Mouse (Mus musculus): ENCODE results near the gene Jpt1. TPM values are rescaled to one million over a fixed set of nuclear protein-coding genes. Genes with fewer than 3 reads are reported as not detected.
"Not testable (repeated sequence)": the region's sequence is repeated elsewhere in the genome, so short reads cannot be mapped to it uniquely, and the experiment has no call there.

Jpt1 gene
- 100 to 1,000 TPM; 125 to 152 (median 137) TPM for total RNA-seq (2022)

- DNase-seq (ENCODE audit: low spot score in 2 of 2) = peak; percentile 95 to 97
Measured at GRCm38 (mm10) chr11:115514238-115514663, at the start of gene Jpt1. TSS of gene Jpt1 (minus strand) at chr11:115514387.

- no peak for DNase-seq (ENCODE audit: low spot score in 2 of 2)
Measured at GRCm38 (mm10) chr11:115563406-115563805, 49.2 kb upstream of the Jpt1 start.

- DNase-seq (ENCODE audit: low spot score in 2 of 2) = no peak
Measured at GRCm38 (mm10) chr11:115555717-115556116, 41.5 kb upstream of the Jpt1 start.

- DNase-seq (ENCODE audit: low spot score in 2 of 2) = no peak
Measured at GRCm38 (mm10) chr11:115552783-115553182, 38.6 kb upstream of the Jpt1 start.

- DNase-seq (ENCODE audit: low spot score in 2 of 2) = no peak
Measured at GRCm38 (mm10) chr11:115543571-115543970, 29.4 kb upstream of the Jpt1 start.

GRCm38 (mm10) chr11:115538045-115538444 lies 23.9 kb upstream of the Jpt1 start:
- no peak for DNase-seq (ENCODE audit: low spot score in 2 of 2)

GRCm38 (mm10) chr11:115536856-115537568 lies 22.8 kb upstream of the Jpt1 start:
- peak; percentile 15 to 45 for DNase-seq (ENCODE audit: low spot score in 2 of 2)

GRCm38 (mm10) chr11:115536038-115536681 lies 22.0 kb upstream of the Jpt1 start, which contains the start of gene Sumo2:
TSS of gene Sumo2 (minus strand) at chr11:115536276.
- DNase-seq (ENCODE audit: low spot score in 2 of 2) = peak; percentile 95 to 96

GRCm38 (mm10) chr11:115535401-115536037 lies 21.3 kb upstream of the Jpt1 start:
- DNase-seq (ENCODE audit: low spot score in 2 of 2) = peak; percentile 37 to 56

GRCm38 (mm10) chr11:115534759-115535371 lies 20.7 kb upstream of the Jpt1 start:
- DNase-seq (ENCODE audit: low spot score in 2 of 2) = no peak

- DNase-seq (ENCODE audit: low spot score in 2 of 2) = not testable (repeated sequence)
Measured at GRCm38 (mm10) chr11:115526446-115526845, 12.3 kb upstream of the Jpt1 start.

- DNase-seq (ENCODE audit: low spot score in 2 of 2) = no peak
Measured at GRCm38 (mm10) chr11:115522703-115523102, 8.5 kb upstream of the Jpt1 start.

- no peak for DNase-seq (ENCODE audit: low spot score in 2 of 2)
Measured at GRCm38 (mm10) chr11:115522238-115522637, 8.1 kb upstream of the Jpt1 start.

- DNase-seq (ENCODE audit: low spot score in 2 of 2) = no peak
Measured at GRCm38 (mm10) chr11:115521080-115521479, 6.9 kb upstream of the Jpt1 start.

- no peak for DNase-seq (ENCODE audit: low spot score in 2 of 2)
Measured at GRCm38 (mm10) chr11:115520218-115520617, 6.0 kb upstream of the Jpt1 start.

- DNase-seq (ENCODE audit: low spot score in 2 of 2) = no peak
Measured at GRCm38 (mm10) chr11:115519581-115519980, 5.4 kb upstream of the Jpt1 start.

GRCm38 (mm10) chr11:115518693-115519092 lies 4.5 kb upstream of the Jpt1 start:
- DNase-seq (ENCODE audit: low spot score in 2 of 2) = peak; percentile 15 to 35

GRCm38 (mm10) chr11:115516942-115517341 lies 2.8 kb upstream of the Jpt1 start:
- no peak for DNase-seq (ENCODE audit: low spot score in 2 of 2)

GRCm38 (mm10) chr11:115515021-115515420 lies 834 bp upstream of the Jpt1 start:
- DNase-seq (ENCODE audit: low spot score in 2 of 2) = no peak

- peak in 1 of 2 experiments; percentile 55 for DNase-seq (ENCODE audit: low spot score in 2 of 2)
Measured at GRCm38 (mm10) chr11:115513271-115514237, 633 bp downstream of the Jpt1 start.

All from left cerebral cortex, adult 8-10 months (tissue).